Mouse (Mus musculus) spleen, adult 2 months (tissue): ENCODE results near the gene Gng7.

Experiments used
- CTCF ChIP-seq: fragments of 200-500 bp; IDR thresholded peaks from 2 replicates; pipeline ENCODE4 v1.5.1; 2011; ENCODE audit warnings: mild to moderate bottlenecking, inconsistent platforms; ENCODE audit not compliant: insufficient read depth, insufficient read length, insufficient replicate concordance; ENCODE audit errors: extremely low read depth
- POLR2A ChIP-seq: fragments of 200-500 bp; IDR thresholded peaks from 2 replicates; pipeline ENCODE4 v1.6.1; 2011; ENCODE audit warnings: low read depth, low read length, inconsistent platforms

DNA sequence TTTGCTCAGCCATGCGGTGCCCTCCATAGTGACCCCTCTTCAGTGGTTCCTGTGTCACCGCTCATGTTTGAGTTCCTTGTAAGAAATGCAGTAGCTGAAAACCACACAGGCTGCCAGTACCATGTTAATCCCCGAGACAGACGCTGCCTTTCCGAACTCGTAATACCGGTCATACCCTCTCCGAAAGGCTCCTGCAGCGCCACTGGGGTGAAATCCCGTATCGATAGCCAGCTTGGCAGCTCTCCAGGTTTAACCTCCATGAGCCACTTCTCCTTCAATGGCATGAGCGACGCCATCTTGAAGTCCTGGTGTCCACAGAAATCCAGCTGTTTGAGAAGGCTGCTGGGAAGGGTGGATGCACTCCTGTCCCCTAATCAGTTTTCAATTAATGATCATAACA lies 60.3 kb downstream of the Gng7 start:
- TF ChIP-seq CTCF (no peak), POLR2A (no peak)
